Mouse (Mus musculus): ENCODE measurements around the gene Agtr1a. TPM values are rescaled to one million over a fixed set of nuclear protein-coding genes. Genes with fewer than 3 reads are reported as not detected.

The Agtr1a gene
- total RNA-seq, 2 experiments from 2014 or later: 1.6 to 2.5 TPM

- no peak for DNase-seq (ENCODE audit: low spot score in 2 of 2)
Measured at GRCm38 (mm10) chr13:30362048-30362447, 25.8 kb downstream of the Agtr1a start.

- no peak for DNase-seq (ENCODE audit: low spot score in 2 of 2)
Measured at GRCm38 (mm10) chr13:30364097-30364625, 27.9 kb downstream of the Agtr1a start.

- no peak for DNase-seq (ENCODE audit: low spot score in 2 of 2)
Measured at GRCm38 (mm10) chr13:30364780-30365179, 28.5 kb downstream of the Agtr1a start.

GRCm38 (mm10) chr13:30365378-30365777 is 29.1 kb downstream of the Agtr1a start:
- no peak for DNase-seq (ENCODE audit: low spot score in 2 of 2)

- no peak for DNase-seq (ENCODE audit: low spot score in 2 of 2)
Measured at GRCm38 (mm10) chr13:30368116-30368515, 31.9 kb downstream of the Agtr1a start.

GRCm38 (mm10) chr13:30368746-30369145 is 32.5 kb downstream of the Agtr1a start:
- DNase-seq (ENCODE audit: low spot score in 2 of 2): no peak

- no peak for DNase-seq (ENCODE audit: low spot score in 2 of 2)
Measured at GRCm38 (mm10) chr13:30378868-30379267, 42.6 kb downstream of the Agtr1a start.

GRCm38 (mm10) chr13:30385183-30385582 is 48.9 kb downstream of the Agtr1a start:
- DNase-seq (ENCODE audit: low spot score in 2 of 2): no peak

GRCm38 (mm10) chr13:30394123-30394522 is 57.9 kb downstream of the Agtr1a start:
- no peak for DNase-seq (ENCODE audit: low spot score in 2 of 2)

- no peak for DNase-seq (ENCODE audit: low spot score in 2 of 2)
Measured at GRCm38 (mm10) chr13:30396431-30396830, 60.2 kb downstream of the Agtr1a start.

- DNase-seq (ENCODE audit: low spot score in 2 of 2): no peak
Measured at GRCm38 (mm10) chr13:30398852-30399251, 62.6 kb downstream of the Agtr1a start.

- no peak for DNase-seq (ENCODE audit: low spot score in 2 of 2)
Measured at GRCm38 (mm10) chr13:30400621-30401020, 64.4 kb downstream of the Agtr1a start.

- no peak for DNase-seq (ENCODE audit: low spot score in 2 of 2)
Measured at GRCm38 (mm10) chr13:30403874-30404273, 67.6 kb downstream of the Agtr1a start.

GRCm38 (mm10) chr13:30418611-30419010 is 82.4 kb downstream of the Agtr1a start:
- no peak for DNase-seq (ENCODE audit: low spot score in 2 of 2)

- no peak for DNase-seq (ENCODE audit: low spot score in 2 of 2)
Measured at GRCm38 (mm10) chr13:30427008-30427407, 90.8 kb downstream of the Agtr1a start.

GRCm38 (mm10) chr13:30427436-30427835 is 91.2 kb downstream of the Agtr1a start:
- peak; percentile 3 to 22 for DNase-seq (ENCODE audit: low spot score in 2 of 2)

Other genes with a start within 250 kb of the Agtr1a start
- gene Mboat1, start 200.0 kb upstream of the Agtr1a start, total RNA-seq (2021): 1 to 10 TPM; 1.1 to 1.3 TPM
- gene Uqcrfs1, start 208.9 kb downstream of the Agtr1a start, total RNA-seq (2021): 100 to 1,000 TPM; 183 to 185 TPM

All from layer of hippocampus, postnatal 14 days (tissue).